ENCODE assay signal across 12 mouse cellular contexts in genomic region chr19:32266385-32267252, GRCm38 (mm10).
DNase-seq lines count a peak whose midpoint lies in the region; ATAC-seq and TF ChIP-seq lines count a peak whose summit lies in the region.
"Had no signal": no experiment of that assay in that cellular context is flagged by ENCODE, and none has a peak within 500 bp of the region (broad histone marks: within the 10 kb centered on the region; RNA-seq: fewer than 3 reads in every experiment).

No protein-coding gene starts in this region.

- peak; percentile 31 for DNase-seq in layer of hippocampus, adult 9-10 months (ENCODE audit: low spot score)
- no peak for DNase-seq in layer of hippocampus, adult 11-12 months (ENCODE audit: low spot score)
- peak; percentile 44 for DNase-seq in MEL-GATA-1-ER (ENCODE audit: extremely low read depth, low read depth)
- peak; percentile 54 for DNase-seq in stomach, postnatal 0 days (ENCODE audit: low spot score)
- DNase-seq in ovary, postnatal 14 days (ENCODE audit: low spot score) = no peak
- no peak for DNase-seq in cerebellum, adult 11 months
- no peak for DNase-seq in right cerebral cortex, postnatal 10 days (ENCODE audit: low spot score in 2 of 2)
- DNase-seq: cerebellum, adult 8-10 months; gastrocnemius, postnatal 10 days had no signal

- H3K27ac ChIP-seq in intestine, embryonic 16.5 days (ENCODE audit: low read length) = no peak overlapping the region
- peak overlapping the region; percentile 20; the same call in 1 of the 2 replicates for H3K27ac ChIP-seq in stomach, postnatal 0 days (replicated peaks)
- H3K27ac ChIP-seq: liver, embryonic 14.5 days; neural tube, embryonic 13.5 days had no signal

- no peaks in the 10 kb centered on the region for H3K36me3 ChIP-seq in intestine, embryonic 16.5 days (ENCODE audit: control insufficient read depth, insufficient read depth, low read length)
- H3K36me3 ChIP-seq in stomach, postnatal 0 days (ENCODE audit: control insufficient read depth, insufficient read depth, low read length) = no peaks in the 10 kb centered on the region
- H3K36me3 ChIP-seq: neural tube, embryonic 13.5 days had no signal

- no peaks in the 10 kb centered on the region for H3K9me3 ChIP-seq in intestine, embryonic 16.5 days (ENCODE audit: control insufficient read depth, low read length)
- H3K9me3 ChIP-seq in stomach, postnatal 0 days (ENCODE audit: control insufficient read depth, low read length) = no peaks in the 10 kb centered on the region
- H3K9me3 ChIP-seq: neural tube, embryonic 13.5 days had no signal

- 0 out of 2 replicates have a peak, but pooled peaks have one; percentile 45 for ATAC-seq in intestine, embryonic 16.5 days
- ATAC-seq in stomach, postnatal 0 days (ENCODE audit: low FRiP score, low TSS enrichment) = peak; percentile 71

- no peak overlapping the region for H3K9ac ChIP-seq in intestine, embryonic 16.5 days (ENCODE audit: low read depth, low read length)
- H3K9ac ChIP-seq in stomach, postnatal 0 days (ENCODE audit: low read length) = no peak overlapping the region
- H3K9ac ChIP-seq: liver, embryonic 14.5 days; neural tube, embryonic 13.5 days had no signal

- no peak for TF ChIP-seq EP300 in stomach, postnatal 0 days (optimal IDR thresholded peaks at IDR 0.05)

- TF ChIP-seq CTCF in stomach, postnatal 0 days (IDR thresholded peaks at IDR 0.05; ENCODE audit: low read depth) = no peak

- no peak overlapping the region for H3K4me2 ChIP-seq in intestine, embryonic 16.5 days (ENCODE audit: low read depth, low read length)
- H3K4me2 ChIP-seq in stomach, postnatal 0 days (replicated peaks; ENCODE audit: low read depth) = no peak overlapping the region
- H3K4me2 ChIP-seq: neural tube, embryonic 13.5 days had no signal

- WGBS in intestine, embryonic 16.5 days = 66% methylated on average over 9 of the region's 9 CpGs
- 49% methylated on average over 9 of the region's 9 CpGs for WGBS in stomach, postnatal 0 days

- H3K4me3 ChIP-seq in intestine, embryonic 16.5 days (ENCODE audit: low read length) = no peak overlapping the region
- no peak overlapping the region for H3K4me3 ChIP-seq in stomach, postnatal 0 days (ENCODE audit: low read depth, low read length)
- H3K4me3 ChIP-seq: neural tube, embryonic 13.5 days had no signal

- peaks cover 9% of the 10 kb centered on the region; the same call in 1 of the 2 replicates for H3K4me1 ChIP-seq in intestine, embryonic 16.5 days (ENCODE audit: control insufficient read depth, insufficient read depth, low read length)
- H3K4me1 ChIP-seq in stomach, postnatal 0 days (replicated peaks; ENCODE audit: control insufficient read depth, insufficient read depth) = 0 out of 2 replicates have a peak, but pooled peaks cover 3% of the 10 kb centered on the region

- H3K27me3 ChIP-seq in intestine, embryonic 16.5 days (replicated peaks; ENCODE audit: control insufficient read depth, insufficient read depth, low read length) = no peaks in the 10 kb centered on the region
- no peaks in the 10 kb centered on the region for H3K27me3 ChIP-seq in stomach, postnatal 0 days (ENCODE audit: control insufficient read depth, insufficient read depth, low read length)
- H3K27me3 ChIP-seq: neural tube, embryonic 13.5 days had no signal

Comparison
In these comparisons a context has a peak if more than half of its experiments do, and no peak if none do; other contexts are left out.
1. DNase-seq: peak in layer of hippocampus, adult 9-10 months (single experiment), MEL-GATA-1-ER (single experiment) and stomach, postnatal 0 days (single experiment); none in layer of hippocampus, adult 11-12 months (single experiment), ovary, postnatal 14 days (single experiment), cerebellum, adult 11 months (single experiment) and right cerebral cortex, postnatal 10 days (0 of 2).